Mouse (Mus musculus) cerebellum, adult 2 months (tissue): ENCODE measurements around the gene Cbarp. TPM values are rescaled to one million over a fixed set of nuclear protein-coding genes. Genes with fewer than 3 reads are reported as not detected.
A peak's percentile ranks its signal among the peaks of the same experiment; 100 is the strongest.

Source experiments
- DNase-seq, 2 experiments: peaks; one replicate each; pipeline ENCODE4 v3.0.0; 2021
- H3K27ac ChIP-seq: fragments of 200-500 bp; 2 replicates; pipeline ENCODE4 v1.5.1; 2012; ENCODE audit warnings: low read length, control low read depth, inconsistent platforms; ENCODE audit not compliant: insufficient read depth
- H3K27me3 ChIP-seq: fragments of 200-500 bp; 2 replicates; pipeline ENCODE4 v1.6.1; 2012; ENCODE audit warnings: inconsistent platforms, mild to moderate bottlenecking, low read length, moderate library complexity; ENCODE audit not compliant: control insufficient read depth, insufficient read depth
- H3K4me1 ChIP-seq: fragments of 200-500 bp; 2 replicates; pipeline ENCODE4 v1.6.1; 2011; ENCODE audit warnings: low read length; ENCODE audit not compliant: control insufficient read depth, insufficient read depth
- H3K4me3 ChIP-seq: fragments of 200-500 bp; replicated peaks from 2 replicates; pipeline ENCODE3; 2011; ENCODE audit warnings: mild to moderate bottlenecking, low read depth, low read length, control low read depth; ENCODE audit not compliant: insufficient read depth
- CTCF ChIP-seq: fragments of 200-500 bp; IDR thresholded peaks from 2 replicates; pipeline ENCODE4 v1.5.1; 2011; ENCODE audit warnings: low read depth, mild to moderate bottlenecking, control low read depth, low read length, moderate library complexity, borderline replicate concordance; ENCODE audit not compliant: insufficient read depth
- POLR2A ChIP-seq: fragments of 200-500 bp; IDR thresholded peaks from 2 replicates; pipeline ENCODE4 v1.6.1; 2011; ENCODE audit warnings: low read length, control low read depth, borderline replicate concordance; ENCODE audit not compliant: insufficient read depth
- WGBS: fragments of 180-500 bp; shearing (Covaris S2); methylation state at CpG from one replicate; pipeline ENCODE4 v1.1.7; 2018; 5-methylcytosine and 5-hydroxymethylcytosine counted together
- polyA plus RNA-seq: library from polyadenylated mRNA; depleted of rRNA; stranded (reverse); fragments of >200 nt; gene quantifications from 2 replicates; pipeline ENCODE4 v1.2.3, GENCODE M21; 2012

The Cbarp gene
- polyA plus RNA-seq, 1 experiment = 151 TPM

- Histone ChIP-seq H3K4me1 (peaks cover 26% of the 10 kb centered on the region), H3K27me3 (no peaks in the 10 kb centered on the region), H3K27ac (no peak overlapping the region), H3K4me3 (no peak overlapping the region)
- TF ChIP-seq POLR2A = no peak
- no peak for TF ChIP-seq CTCF
- WGBS = 80% methylated on average over 10 of the region's 10 CpGs
- no peak for DNase-seq
Observed at GRCm38 (mm10) chr10:80135161-80135560, 5.5 kb downstream of the Cbarp start.

GRCm38 (mm10) chr10:80134421-80134820 is 6.2 kb downstream of the Cbarp start:
- no peak for DNase-seq
- H3K4me1 ChIP-seq = peaks cover 32% of the 10 kb centered on the region
- H3K27ac ChIP-seq = no peak overlapping the region
- no peaks in the 10 kb centered on the region for H3K27me3 ChIP-seq
- H3K4me3 ChIP-seq = no peak overlapping the region
- TF ChIP-seq CTCF (no peak), POLR2A (no peak)
- 74% methylated on average over 9 of the region's 9 CpGs for WGBS

GRCm38 (mm10) chr10:80133226-80133849 is 7.3 kb downstream of the Cbarp start:
- WGBS = 20% methylated on average over 8 of the region's 8 CpGs
- Histone ChIP-seq H3K4me3 (no peak overlapping the region), H3K4me1 (peaks cover 41% of the 10 kb centered on the region), H3K27me3 (no peaks in the 10 kb centered on the region), H3K27ac (no peak overlapping the region)
- no peak for TF ChIP-seq CTCF
- TF ChIP-seq POLR2A = no peak
- peak in 1 of 2 experiments; percentile 55 for DNase-seq

- H3K4me3 ChIP-seq = no peak overlapping the region
- H3K27ac ChIP-seq = no peak overlapping the region
- peaks cover 44% of the 10 kb centered on the region for H3K4me1 ChIP-seq
- 47% methylated on average over 27 of the region's 27 CpGs for WGBS
- no peak for DNase-seq
- no peaks in the 10 kb centered on the region for H3K27me3 ChIP-seq
- TF ChIP-seq CTCF (no peak), POLR2A (no peak)
Observed at GRCm38 (mm10) chr10:80131952-80132350, 8.7 kb downstream of the Cbarp start.

- no peak overlapping the region for H3K4me3 ChIP-seq
Observed at GRCm38 (mm10) chr10:80131316-80131951, 9.2 kb downstream of the Cbarp start.

GRCm38 (mm10) chr10:80130403-80131031 is 10.1 kb downstream of the Cbarp start:
- DNase-seq = peak in 1 of 2 experiments; percentile 35
- H3K27ac ChIP-seq = peak overlapping the region; percentile 80
- TF ChIP-seq POLR2A = no peak

More at GRCm38 (mm10) chr10:80131316-80131951, 9.2 kb downstream of the Cbarp start:
- H3K27me3 ChIP-seq = no peaks in the 10 kb centered on the region
- DNase-seq = peak; percentile 29 to 52
- TF ChIP-seq CTCF (no peak), POLR2A (no peak)
- H3K27ac ChIP-seq = no peak overlapping the region
- 41% methylated on average over 55 of the region's 55 CpGs for WGBS
- peaks cover 44% of the 10 kb centered on the region for H3K4me1 ChIP-seq

GRCm38 (mm10) chr10:80129846-80130245 is 10.8 kb downstream of the Cbarp start:
- Histone ChIP-seq H3K4me1 (peaks cover 47% of the 10 kb centered on the region), H3K27me3 (no peaks in the 10 kb centered on the region), H3K4me3 (no peak overlapping the region), H3K27ac (peak overlapping the region; percentile 80)
- DNase-seq = peak; percentile 85 to 89
- TF ChIP-seq POLR2A = no peak
- TF ChIP-seq CTCF = no peak
- WGBS = 16% methylated on average over 9 of the region's 9 CpGs

More at GRCm38 (mm10) chr10:80130403-80131031, 10.1 kb downstream of the Cbarp start:
- Histone ChIP-seq H3K4me1 (peaks cover 44% of the 10 kb centered on the region), H3K4me3 (no peak overlapping the region), H3K27me3 (no peaks in the 10 kb centered on the region)
- WGBS = 67% methylated on average over 18 of the region's 18 CpGs

- H3K4me1 ChIP-seq = peaks cover 55% of the 10 kb centered on the region
- WGBS = 88% methylated on average over 8 of the region's 8 CpGs
- no peak for TF ChIP-seq CTCF
- TF ChIP-seq POLR2A = no peak
- H3K27ac ChIP-seq = no peak overlapping the region; the same call in 1 of the 2 replicates
- no peak overlapping the region for H3K4me3 ChIP-seq
- peak; percentile 17 to 30 for DNase-seq
- no peaks in the 10 kb centered on the region for H3K27me3 ChIP-seq
Observed at GRCm38 (mm10) chr10:80127920-80128319, 12.7 kb downstream of the Cbarp start.
